ENCODE assay signal across 16 mouse cellular contexts in the genomic region with DNA sequence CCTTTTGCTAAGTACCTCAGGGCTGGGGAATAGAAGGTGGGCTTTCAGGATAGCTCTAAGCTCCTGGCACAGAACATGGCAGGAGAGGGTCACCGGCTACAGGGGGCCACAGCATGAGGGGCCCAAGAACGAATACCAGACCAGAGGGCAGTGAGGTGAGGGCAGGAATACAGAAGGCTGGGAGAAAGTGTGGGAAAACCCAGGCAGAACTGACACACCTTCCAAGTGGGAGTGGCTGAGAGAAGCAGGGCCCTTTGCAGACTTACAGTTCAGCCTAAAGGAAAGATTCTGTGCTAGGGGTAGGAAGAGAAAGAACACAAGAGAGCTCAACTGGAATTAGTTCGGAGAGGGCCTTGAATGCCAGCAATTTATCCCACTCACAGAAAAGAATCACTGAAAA.
"Had no signal": no experiment of that assay in that cellular context is flagged by ENCODE, and none has a peak within 500 bp of the region (broad histone marks: within the 10 kb centered on the region; RNA-seq: fewer than 3 reads in every experiment).

No protein-coding gene starts in this region.

- H3K4me3 ChIP-seq: limb, embryonic 12.5 days; liver, embryonic 15.5 days; megakaryocyte, embryonic 14.5 days; midbrain, embryonic 12.5 days; neural tube, embryonic 13.5 days had no signal

- ATAC-seq: midbrain, embryonic 16.5 days had no signal

- H3K9me3 ChIP-seq: liver, embryonic 15.5 days; midbrain, embryonic 12.5 days; neural tube, embryonic 13.5 days had no signal

- H3K4me1 ChIP-seq: liver, embryonic 15.5 days; megakaryocyte, embryonic 14.5 days; midbrain, embryonic 12.5 days had no signal

- DNase-seq: kidney, adult 11 months; kidney, postnatal 25 days; layer of hippocampus, adult 9-11 months; liver; lung, adult 2 months; lung, postnatal 10 days; right cerebral cortex, postnatal 14 days; thymus, adult 18-20 months; thymus, postnatal 14 days had no signal

- H3K4me2 ChIP-seq: limb, embryonic 12.5 days; liver, embryonic 15.5 days; midbrain, embryonic 12.5 days; neural tube, embryonic 13.5 days had no signal

- H3K27me3 ChIP-seq: limb, embryonic 12.5 days; liver, embryonic 15.5 days; midbrain, embryonic 12.5 days; neural tube, embryonic 13.5 days had no signal

- H3K36me3 ChIP-seq: limb, embryonic 12.5 days; liver, embryonic 15.5 days; midbrain, embryonic 12.5 days; neural tube, embryonic 13.5 days had no signal

- H3K9ac ChIP-seq: limb, embryonic 12.5 days; liver, embryonic 15.5 days; midbrain, embryonic 12.5 days; neural tube, embryonic 13.5 days had no signal

- H3K27ac ChIP-seq: limb, embryonic 12.5 days; liver, embryonic 15.5 days; macrophage; midbrain, embryonic 12.5 days; neural tube, embryonic 13.5 days had no signal
